Comparison of ENCODE assay signal across 8 mouse cellular contexts in genomic region chr4:118083217-118083951, GRCm38 (mm10). TPM values are rescaled to one million over a fixed set of nuclear protein-coding genes. Genes with fewer than 3 reads are reported as not detected.
DNase-seq lines count a peak whose midpoint lies in the region.

No protein-coding gene starts in this region.

- peaks cover 47% of the 10 kb centered on the region for H3K4me1 ChIP-seq in megakaryocyte, embryonic 14.5 days

- H3K27me3 ChIP-seq in megakaryocyte, embryonic 14.5 days (replicated peaks), result peaks cover 8% of the 10 kb centered on the region

- peak; percentile 94 for DNase-seq in adipocyte (ENCODE audit: low spot score)
- DNase-seq in embryo, embryonic 10 days (ENCODE audit: low spot score), result peak; percentile 97
- DNase-seq in gastrocnemius, postnatal 14 days, result peak; percentile 92
- DNase-seq in induced T-regulatory cell, adult 2 months (ENCODE audit: low read depth), result peak; percentile 78
- peak; percentile 80 to 86 for DNase-seq in left cerebral cortex, adult 8-10 months (ENCODE audit: low spot score in 2 of 2)
- DNase-seq in right cerebral cortex, adult 2 months (ENCODE audit: low spot score in 2 of 2), result peak; percentile 94 to 98
- peak; percentile 91 for DNase-seq in urinary bladder, postnatal 10 days (ENCODE audit: low spot score)

- peak overlapping the region; percentile 70 for H3K4me3 ChIP-seq in megakaryocyte, embryonic 14.5 days (replicated peaks)

- intact Hi-C loops in gastrocnemius, postnatal 14 days (cut with DNase I; ENCODE audit: low total_unique reads), result loop anchor here (5.0 kb wide), 1 partner anchor 256 kb away; no protein-coding TSS in a partner anchor

- peaks cover 6% of the 10 kb centered on the region for H3K36me3 ChIP-seq in megakaryocyte, embryonic 14.5 days (replicated peaks; ENCODE audit: low read length)

- no peaks in the 10 kb centered on the region for H3K9me3 ChIP-seq in megakaryocyte, embryonic 14.5 days

RNA-seq across cellular contexts. Expression of gene St3gal3, which starts 51.3 kb away (rescaled TPM):
- total RNA-seq in gastrocnemius, postnatal 14 days (2021), result 10 to 100 TPM; 50.0 to 56.1 TPM
- total RNA-seq in left cerebral cortex, adult 8-10 months (2022), result 10 to 100 TPM; 42.0 to 46.8 (median 44.5) TPM
- 6.7 and 17.4 TPM in 2 replicates for polyA plus RNA-seq in megakaryocyte, embryonic 14.5 days (2012; ENCODE audit: insufficient read depth, low replicate concordance)

Comparison
In these comparisons a context has a peak if more than half of its experiments do, and no peak if none do; other contexts are left out.
1. Peak in every context shown above with its lines: DNase-seq and H3K4me3 ChIP-seq.